ENCODE assay signal across 15 mouse cellular contexts in the genomic region with DNA sequence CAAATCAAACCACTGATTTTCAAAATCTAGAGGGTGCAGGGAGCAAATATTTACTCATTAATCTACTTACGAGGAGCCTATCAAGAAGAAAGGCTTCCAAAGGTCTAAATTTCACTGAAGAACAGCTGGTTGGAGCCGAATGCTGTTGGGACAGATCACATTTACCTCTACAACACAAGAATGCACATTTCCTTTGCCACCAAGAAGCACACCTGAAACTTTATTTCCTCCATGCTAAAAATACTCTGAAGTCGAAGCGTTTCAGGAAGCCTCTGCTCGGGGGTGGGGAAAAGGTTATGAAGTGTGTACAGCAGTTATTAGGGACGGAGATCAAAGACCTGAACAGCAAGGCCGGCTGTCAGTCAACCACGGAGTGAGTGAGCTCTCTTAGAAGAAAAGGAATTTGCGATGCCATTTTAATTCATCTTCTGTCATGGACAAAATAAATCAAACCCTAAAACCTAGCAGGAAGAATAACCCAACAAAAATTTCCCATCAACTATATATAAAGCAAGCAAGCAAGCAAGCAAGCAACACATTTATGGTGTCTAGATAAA. TPM values are rescaled to one million over a fixed set of nuclear protein-coding genes. Genes with fewer than 3 reads are reported as not detected.
A peak's percentile ranks its signal among the peaks of the same experiment; 100 is the strongest.
DNase-seq lines count a peak whose midpoint lies in the region; ATAC-seq and TF ChIP-seq lines count a peak whose summit lies in the region.
"Had no signal": no experiment of that assay in that cellular context is flagged by ENCODE, and none has a peak within 500 bp of the region (broad histone marks: within the 10 kb centered on the region; RNA-seq: fewer than 3 reads in every experiment).

No protein-coding gene starts in this region.

- peak overlapping the region; percentile 56; the same call in 1 of the 2 replicates for H3K27ac ChIP-seq in kidney, adult 2 months (ENCODE audit: insufficient read depth, low read depth, low read length)
- peak overlapping the region; percentile 69 for H3K27ac ChIP-seq in lung, embryonic 16.5 days (ENCODE audit: low read length)
- peak overlapping the region; percentile 59 for H3K27ac ChIP-seq in macrophage
- H3K27ac ChIP-seq: forebrain, embryonic 13.5 days; liver, embryonic 13.5 days; neural tube, embryonic 12.5 days had no signal

- no peak overlapping the region for H3K4me2 ChIP-seq in lung, embryonic 16.5 days (ENCODE audit: low read depth, low read length)
- H3K4me2 ChIP-seq: forebrain, embryonic 13.5 days; liver, embryonic 13.5 days; neural tube, embryonic 12.5 days had no signal

- H3K9ac ChIP-seq in lung, embryonic 16.5 days (ENCODE audit: low read length): no peak overlapping the region
- H3K9ac ChIP-seq: forebrain, embryonic 13.5 days; liver, embryonic 13.5 days; neural tube, embryonic 12.5 days had no signal

- 0 out of 2 replicates have a peak, but pooled peaks have one; percentile 4 for ATAC-seq in lung, embryonic 16.5 days (ENCODE audit: low read depth)
- ATAC-seq: forebrain, embryonic 13.5 days; hindbrain, embryonic 16.5 days; midbrain, embryonic 16.5 days had no signal

- intact Hi-C loops in heart, postnatal 10 days (cut with DNase I): no loop called here

- H3K4me1 ChIP-seq in kidney, adult 2 months (ENCODE audit: control insufficient read depth, insufficient read depth, low read length): peaks cover 2% of the 10 kb centered on the region; the same call in 1 of the 2 replicates
- H3K4me1 ChIP-seq in lung, embryonic 16.5 days (replicated peaks; ENCODE audit: control insufficient read depth, insufficient read depth, low read length): peaks cover 12% of the 10 kb centered on the region
- H3K4me1 ChIP-seq in lung, adult 2 months (ENCODE audit: control insufficient read depth, insufficient read depth, low read length): peaks cover 6% of the 10 kb centered on the region
- H3K4me1 ChIP-seq: liver, embryonic 13.5 days; neural tube, embryonic 12.5 days had no signal

- H3K4me3 ChIP-seq in kidney, adult 2 months (ENCODE audit: insufficient read depth, low read depth, low read length): no peak overlapping the region
- no peak overlapping the region for H3K4me3 ChIP-seq in lung, embryonic 16.5 days (ENCODE audit: low read length)
- no peak overlapping the region for H3K4me3 ChIP-seq in lung, adult 2 months (replicated peaks; ENCODE audit: extremely low read depth, low read depth, low read length)
- H3K4me3 ChIP-seq in macrophage (ENCODE audit: inconsistent target): no peak overlapping the region
- H3K4me3 ChIP-seq: forebrain, embryonic 13.5 days; liver, embryonic 13.5 days; neural tube, embryonic 12.5 days had no signal

- H3K9me3 ChIP-seq in lung, embryonic 16.5 days (ENCODE audit: control insufficient read depth, low read length): no peaks in the 10 kb centered on the region
- H3K9me3 ChIP-seq: forebrain, embryonic 13.5 days; liver, embryonic 13.5 days; neural tube, embryonic 12.5 days had no signal

- DNase-seq in heart, adult 11 months: peak; percentile 90
- DNase-seq in heart, postnatal 10 days: no peak
- DNase-seq in kidney, adult 2 months: no peak
- no peak for DNase-seq in kidney, adult 9 months
- no peak for DNase-seq in lung, adult 2 months
- DNase-seq in cerebellum, postnatal 10 days: no peak
- DNase-seq: B cell, adult 2 months; cerebellum, adult 18-20 months; liver, embryonic 13.5 days had no signal

- no peak for TF ChIP-seq CTCF in kidney, adult 2 months (conservative IDR thresholded peaks at IDR 0.05; ENCODE audit: insufficient read depth, insufficient read length, low read depth, low read length)
- TF ChIP-seq CTCF in lung, adult 2 months (IDR thresholded peaks at IDR 0.05; ENCODE audit: insufficient read depth, low read length): no peak

- 18% methylated on average over 9 of the region's 9 CpGs for WGBS in kidney, adult 2 months
- WGBS in lung, embryonic 16.5 days: 28% methylated on average over 9 of the region's 9 CpGs
- WGBS in lung, adult 2 months: 25% methylated on average over 9 of the region's 9 CpGs
- WGBS in macrophage (ENCODE audit: missing documents): 22% methylated on average over 9 of the region's 9 CpGs

- no peaks in the 10 kb centered on the region for H3K79me2 ChIP-seq in macrophage (ENCODE audit: inconsistent target)

- no peaks in the 10 kb centered on the region for H3K27me3 ChIP-seq in kidney, adult 2 months (replicated peaks; ENCODE audit: control insufficient read depth, insufficient read depth, low read length)
- H3K27me3 ChIP-seq in lung, embryonic 16.5 days (ENCODE audit: control insufficient read depth, insufficient read depth, low read depth, low read length): no peaks in the 10 kb centered on the region
- H3K27me3 ChIP-seq: forebrain, embryonic 13.5 days; liver, embryonic 13.5 days; neural tube, embryonic 12.5 days had no signal

- TF ChIP-seq POLR2A in kidney, adult 2 months (IDR thresholded peaks at IDR 0.05; ENCODE audit: low read depth, low read length): no peak
- TF ChIP-seq POLR2A in lung, adult 2 months (IDR thresholded peaks at IDR 0.05; ENCODE audit: borderline replicate concordance, extremely low read depth, low read depth, low read length): no peak

- no peaks in the 10 kb centered on the region for H3K36me3 ChIP-seq in kidney, adult 2 months (ENCODE audit: control insufficient read depth, insufficient read depth, low read length)
- no peaks in the 10 kb centered on the region for H3K36me3 ChIP-seq in lung, embryonic 16.5 days (ENCODE audit: control insufficient read depth, insufficient read depth, low read length)
- no peaks in the 10 kb centered on the region for H3K36me3 ChIP-seq in macrophage (ENCODE audit: inconsistent target)
- H3K36me3 ChIP-seq: liver, embryonic 13.5 days; neural tube, embryonic 12.5 days had no signal

RNA-seq across cellular contexts. Expression of a gene that starts 18.6 kb away (rescaled TPM):
- total RNA-seq in heart, postnatal 10 days (2021): 10 to 100 TPM; 70.5 to 78.3 TPM
- 42.1 and 55.5 TPM in 2 replicates for polyA plus RNA-seq in kidney, adult 2 months (2012; rRNA removed)
- 3.6 and 3.7 TPM in 2 replicates for polyA plus RNA-seq in lung, embryonic 16.5 days (2015; fragmentation: Nextera tagmentation; extraction: Ambion mirVana)
- 50.7 and 52.4 TPM in 2 replicates for polyA plus RNA-seq in lung, adult 2 months (2012; rRNA removed)
- 100 to 1,000 TPM in 17 of 26 experiments, 10 to 100 TPM in 9; 75.1 to 195 (median 117) TPM for total RNA-seq in macrophage (2018; cell fraction: chromatin; rRNA removed)
- total RNA-seq in macrophage (2018; cell fraction: cytosol; rRNA removed): 10 to 100 TPM; 21.3 to 44.4 (median 32.3) TPM
- total RNA-seq in macrophage (2018; cell fraction: nucleus; rRNA removed): 100 to 1,000 TPM in 5 of 26 experiments, 10 to 100 TPM in 21; 40.5 to 130 (median 63.7) TPM
- 21.7 to 32.3 TPM (median 29.4 TPM) in 3 replicates for polyA plus RNA-seq in macrophage (2018)
